Mouse (Mus musculus) right cerebral cortex, postnatal 14 days (tissue): Measurements from ENCODE around the gene Izumo1r.

Experiments used
- DNase-seq: peaks from one replicate; pipeline ENCODE4 v3.0.0; 2022

The Izumo1r gene

GRCm38 (mm10) chr9:14903581-14904378 lies at the start of gene Izumo1r:
Gene Izumo1r (minus strand): TSS chr9:14903949.
- DNase-seq: no peak

- DNase-seq: no peak
These were observed 47.3 kb upstream of the Izumo1r start for GRCm38 (mm10) chr9:14951072-14951471.

DNA sequence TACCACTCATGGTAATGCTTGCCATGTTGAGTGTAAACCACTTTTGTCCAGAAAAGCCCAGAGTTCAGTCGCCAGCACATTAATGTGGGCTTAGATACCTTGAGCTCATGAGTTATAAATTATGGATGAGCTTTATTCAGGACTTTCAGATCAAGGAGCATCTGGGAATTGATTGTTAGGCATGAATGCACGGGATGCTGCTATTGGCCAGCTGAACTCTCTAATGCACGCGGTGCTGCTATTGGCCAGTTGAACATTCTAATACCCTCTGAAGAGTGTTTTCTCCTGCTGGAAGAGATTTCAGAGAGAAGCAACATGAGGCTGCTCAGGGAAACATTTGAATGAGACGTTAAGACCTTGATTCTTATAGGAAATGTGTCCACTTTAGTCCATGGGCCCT lies 45.1 kb upstream of the Izumo1r start:
- DNase-seq: no peak

DNA sequence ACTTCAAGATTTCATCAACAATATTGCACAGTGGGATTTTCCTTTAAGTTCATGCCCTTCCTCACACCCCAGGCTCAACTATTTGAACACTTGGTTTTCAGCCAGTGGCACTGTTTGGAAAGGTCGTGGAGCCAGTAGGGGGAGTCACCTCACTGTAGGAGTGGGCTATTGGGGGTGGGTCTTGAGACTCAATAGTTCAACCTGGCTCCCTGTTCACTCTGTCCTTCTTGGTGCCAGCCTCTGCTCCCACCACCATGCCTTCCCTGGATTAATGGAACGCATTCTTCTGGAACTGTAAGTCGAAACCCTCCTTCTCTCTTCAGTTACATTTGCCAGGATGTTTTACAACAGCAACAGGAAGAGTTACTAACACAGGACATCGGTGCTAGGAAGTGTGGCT lies 42.9 kb upstream of the Izumo1r start:
- no peak for DNase-seq

DNA sequence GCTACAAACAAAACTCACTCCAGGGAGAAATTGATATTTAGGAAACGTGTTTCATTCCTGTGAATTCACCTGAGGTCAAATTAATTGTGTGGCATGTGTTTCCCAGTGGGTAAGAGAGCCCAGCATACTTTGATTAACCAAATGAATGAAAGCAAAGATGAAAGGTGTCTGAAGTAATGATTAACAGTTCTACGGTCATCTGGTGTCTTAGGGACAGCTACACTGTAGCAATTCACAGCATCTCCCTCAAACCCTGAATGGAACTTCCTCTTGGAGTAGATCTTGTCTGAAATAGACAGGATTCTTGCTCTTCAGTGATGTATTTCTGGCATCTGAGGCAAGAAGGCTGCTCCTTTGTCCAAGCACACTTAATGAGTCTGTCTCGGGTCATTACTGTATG lies 42.2 kb upstream of the Izumo1r start:
- DNase-seq: no peak

- DNase-seq: no peak
These were observed 38.5 kb upstream of the Izumo1r start for GRCm38 (mm10) chr9:14942143-14942720.

DNA sequence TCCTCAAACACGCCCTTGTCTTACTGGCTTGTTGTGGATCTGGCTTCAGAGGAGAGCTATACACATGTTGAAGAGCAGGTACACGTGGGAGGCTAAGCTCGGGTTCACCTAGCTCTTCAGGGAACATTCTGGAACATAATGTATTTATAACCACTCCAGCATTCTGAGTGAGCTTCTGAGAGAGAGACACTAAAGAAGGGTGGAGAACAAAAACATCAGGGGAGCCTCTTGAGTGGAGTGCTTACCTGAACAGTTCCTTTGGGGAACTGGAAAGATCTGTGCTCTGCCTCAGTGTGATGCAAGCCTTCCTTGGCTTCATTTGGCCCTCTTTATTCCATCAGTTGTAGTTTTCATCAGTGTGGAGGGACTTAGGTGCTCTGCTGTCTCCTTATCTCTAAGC lies 35.9 kb upstream of the Izumo1r start:
- no peak for DNase-seq

- no peak for DNase-seq
These were observed 33.6 kb upstream of the Izumo1r start for GRCm38 (mm10) chr9:14937308-14937707.

GRCm38 (mm10) chr9:14934851-14935250 lies 31.1 kb upstream of the Izumo1r start:
- DNase-seq: no peak

DNA sequence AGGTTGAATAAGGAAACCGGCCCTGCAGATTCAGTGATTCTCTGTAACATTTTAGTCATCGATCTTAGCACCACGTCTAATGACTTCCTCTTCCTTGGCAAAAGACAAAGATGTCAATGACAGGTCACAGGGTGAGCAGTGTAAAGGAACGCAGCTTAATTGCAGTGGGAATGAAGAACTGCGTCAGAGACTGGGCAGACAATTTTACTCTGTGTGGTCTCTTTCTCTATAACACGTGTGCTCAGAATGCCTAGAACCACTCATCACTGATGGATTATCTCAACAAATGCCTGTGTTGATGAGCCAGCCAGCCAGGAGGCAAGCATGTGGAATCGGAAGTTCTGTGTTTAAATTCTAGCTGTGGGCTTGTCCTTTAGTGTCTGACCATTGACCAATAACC lies 28.2 kb upstream of the Izumo1r start:
- no peak for DNase-seq

DNA sequence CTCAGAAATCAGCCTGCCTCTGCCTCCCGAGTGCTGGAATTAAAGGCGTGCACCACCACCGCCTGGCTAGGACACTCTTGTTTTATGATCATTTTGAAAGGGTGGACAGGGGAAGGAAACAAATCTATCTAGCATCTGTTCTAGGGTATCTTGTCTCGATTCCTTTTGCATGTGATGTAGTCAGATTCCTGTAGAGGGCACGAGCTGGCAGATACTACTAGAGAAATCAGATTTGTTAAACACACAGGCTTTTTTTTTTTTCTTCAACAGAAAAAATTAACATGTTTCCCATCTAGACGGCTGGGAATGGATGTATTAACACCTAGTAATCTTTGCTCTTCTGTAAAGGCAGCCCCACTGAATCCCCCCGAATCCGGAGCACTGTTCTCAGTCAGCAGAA lies 27.5 kb upstream of the Izumo1r start:
- no peak for DNase-seq

GRCm38 (mm10) chr9:14926593-14926992 lies 22.8 kb upstream of the Izumo1r start:
- no peak for DNase-seq

- DNase-seq: no peak
These were observed 19.9 kb upstream of the Izumo1r start for GRCm38 (mm10) chr9:14923625-14924024.

- DNase-seq: no peak
These were observed 18.3 kb upstream of the Izumo1r start for GRCm38 (mm10) chr9:14921971-14922560.

GRCm38 (mm10) chr9:14921254-14921653 lies 17.5 kb upstream of the Izumo1r start:
- DNase-seq: no peak

DNA sequence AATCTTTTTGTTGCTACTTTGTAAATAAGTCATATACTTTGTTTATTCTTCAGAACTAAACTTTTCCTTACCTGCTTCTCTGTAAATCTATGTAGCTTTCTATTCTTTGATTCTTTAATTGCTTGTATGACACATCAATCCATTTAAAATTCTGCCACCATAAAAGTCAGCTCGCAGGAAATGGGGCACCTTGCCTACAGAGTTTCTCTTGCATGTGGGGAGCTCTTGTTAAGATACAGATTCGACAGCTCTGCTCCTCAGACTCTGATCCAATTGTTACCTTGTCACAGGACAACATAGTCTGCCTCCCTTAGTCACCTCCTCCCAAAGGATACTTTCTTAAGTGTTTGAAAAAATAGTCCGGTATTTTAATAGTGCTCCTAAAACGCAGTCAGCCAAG lies 16.9 kb upstream of the Izumo1r start:
- no peak for DNase-seq

- no peak for DNase-seq
These were observed 15.3 kb upstream of the Izumo1r start for GRCm38 (mm10) chr9:14918825-14919668.

- no peak for DNase-seq
These were observed 13.9 kb upstream of the Izumo1r start for GRCm38 (mm10) chr9:14917661-14918060.

DNA sequence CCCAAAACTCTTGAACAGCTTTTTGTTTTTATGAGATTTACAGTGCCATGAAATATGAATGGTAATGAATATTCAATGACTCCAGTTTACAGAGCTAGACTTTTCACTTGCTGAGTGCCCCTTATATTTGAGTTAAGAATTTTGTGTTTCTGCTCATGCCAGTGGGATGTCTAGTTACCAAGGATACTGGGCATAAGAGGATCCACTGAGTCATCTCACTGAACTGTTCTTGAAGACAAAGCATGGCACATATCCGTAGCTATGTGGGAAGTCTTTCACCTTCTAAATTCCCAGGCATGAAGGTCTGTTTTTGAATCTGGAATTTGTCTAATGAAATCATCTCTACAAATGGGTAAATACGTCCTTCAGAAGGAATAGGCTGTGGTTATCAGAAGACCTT lies 8.3 kb upstream of the Izumo1r start:
- no peak for DNase-seq

DNA sequence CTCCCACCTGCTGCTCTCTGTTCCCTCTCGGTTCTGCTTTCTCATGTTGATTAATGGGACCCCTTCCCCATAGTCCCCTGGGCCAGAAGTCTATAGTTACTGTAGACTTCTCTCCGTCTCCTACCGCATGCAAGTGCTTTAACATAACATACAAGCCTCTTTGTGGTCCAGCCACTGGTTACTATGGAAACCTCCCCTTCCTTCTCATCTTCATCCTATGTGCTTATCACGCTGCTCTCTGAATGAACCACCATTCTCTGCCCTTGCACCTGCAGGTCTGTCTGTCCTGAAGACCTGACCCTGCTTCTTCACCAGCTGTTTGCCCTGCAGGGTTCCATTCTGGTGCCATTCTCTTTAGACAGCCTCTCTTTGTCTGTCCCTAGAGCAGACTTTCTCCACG lies 6.2 kb upstream of the Izumo1r start:
- no peak for DNase-seq

DNA sequence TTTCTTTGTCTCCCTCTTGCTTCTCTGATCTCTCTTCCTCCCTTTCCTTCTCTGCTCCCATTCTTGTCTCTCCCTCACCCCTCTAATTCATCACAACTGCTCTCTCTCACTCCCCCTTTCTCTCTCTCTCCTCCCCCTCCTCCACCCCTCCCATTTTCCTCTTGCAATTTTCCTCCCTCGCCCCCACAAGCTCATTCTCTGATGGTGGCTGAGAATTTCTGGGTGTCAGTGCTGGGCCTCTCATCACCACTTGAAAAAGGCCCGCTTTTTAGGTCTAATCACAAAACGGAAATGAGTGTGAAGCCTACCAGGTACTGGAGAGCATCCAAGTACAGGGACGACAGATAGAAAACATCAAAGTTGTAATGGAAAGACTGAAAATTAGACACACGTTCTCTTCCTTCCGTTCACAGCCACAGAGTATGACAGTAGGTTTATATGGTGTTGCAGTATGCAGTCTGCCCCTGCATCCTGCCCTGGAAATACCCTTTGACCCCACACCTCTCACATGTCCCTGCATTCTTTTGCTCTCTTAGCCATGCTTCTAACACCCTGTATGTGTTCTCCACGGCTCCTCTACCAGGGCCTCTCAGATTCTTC lies 4.2 kb upstream of the Izumo1r start:
- DNase-seq: no peak

DNA sequence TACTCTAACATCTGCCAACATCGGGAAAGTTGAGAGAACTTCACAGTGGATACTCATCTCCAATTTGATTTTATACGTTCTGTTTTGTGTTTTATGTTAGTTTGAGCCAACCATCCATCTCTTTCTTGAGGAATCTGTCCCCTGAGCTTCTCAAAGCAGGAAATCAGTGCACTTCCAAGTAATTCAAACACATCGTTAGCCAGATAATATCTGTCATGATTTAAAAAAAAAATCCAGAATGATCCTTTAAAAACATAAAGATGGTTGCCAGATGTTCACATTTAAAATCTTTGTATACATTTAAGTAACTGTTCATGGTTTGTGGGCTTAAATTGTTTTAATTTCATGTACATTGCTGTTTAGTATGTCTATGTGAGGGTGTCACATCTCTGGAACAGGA lies 2.2 kb upstream of the Izumo1r start:
- no peak for DNase-seq
